8 mouse cellular contexts compared by ENCODE assay signal in the genomic region with DNA sequence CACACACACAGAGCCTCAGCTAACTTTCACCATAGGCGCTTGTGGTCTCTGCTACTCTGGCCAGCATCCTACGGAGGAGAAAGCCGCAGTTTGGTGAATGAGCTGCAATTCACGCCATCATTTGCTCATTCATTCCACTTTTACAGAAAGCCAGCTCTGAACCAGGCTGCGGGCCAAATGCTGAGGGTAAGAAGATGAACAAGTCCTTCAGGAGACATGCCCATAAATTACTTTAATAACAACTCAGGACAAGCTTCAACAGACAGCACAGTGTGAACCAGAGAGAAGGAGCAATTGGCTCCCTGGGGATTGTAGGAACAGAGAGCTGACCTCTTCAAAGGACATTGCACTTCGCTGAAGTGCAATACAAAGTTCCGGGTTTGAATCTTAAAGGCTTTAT. TPM values are rescaled to one million over a fixed set of nuclear protein-coding genes. Genes with fewer than 3 reads are reported as not detected.
DNase-seq lines count a peak whose midpoint lies in the region; ATAC-seq lines count a peak whose summit lies in the region.

No protein-coding gene starts in this region.

- H3K27me3 ChIP-seq in hindbrain, embryonic 14.5 days (ENCODE audit: control insufficient read depth, insufficient read depth, low read length): peaks cover 25% of the 10 kb centered on the region
- peaks cover 16% of the 10 kb centered on the region for H3K27me3 ChIP-seq in hindbrain, embryonic 11.5 days (ENCODE audit: control insufficient read depth, insufficient read depth, low read length)

- H3K4me1 ChIP-seq in hindbrain, embryonic 14.5 days (replicated peaks; ENCODE audit: control insufficient read depth, insufficient read depth, low read length): peaks cover 10% of the 10 kb centered on the region
- no peaks in the 10 kb centered on the region for H3K4me1 ChIP-seq in hindbrain, embryonic 11.5 days (replicated peaks; ENCODE audit: control insufficient read depth, insufficient read depth, low read length)

- DNase-seq in cerebellum, adult 9-10 months: peak; percentile 52
- DNase-seq in cerebellum, adult 8-10 months: no peak
- no peak for DNase-seq in hindbrain, embryonic 14.5 days (ENCODE audit: low spot score)
- DNase-seq in hindbrain, embryonic 11.5 days (ENCODE audit: low spot score): no peak
- DNase-seq in adrenal gland, adult 8-10 months: peak; percentile 54
- DNase-seq in liver: peak; percentile 27
- DNase-seq in thymus, adult 18-20 months: no peak

- WGBS in hindbrain, embryonic 14.5 days: 60% methylated on average over 7 of the region's 7 CpGs
- WGBS in hindbrain, embryonic 11.5 days: 64% methylated on average over 7 of the region's 7 CpGs

- ATAC-seq in hindbrain, embryonic 14.5 days (ENCODE audit: low FRiP score): no peak
- ATAC-seq in hindbrain, embryonic 11.5 days (ENCODE audit: low FRiP score): no peak
- no peak for ATAC-seq in erythroid progenitor cell, adult 5-6 weeks (replicated peaks; ENCODE audit: low FRiP score, poor library complexity, severe bottlenecking)

- no peak overlapping the region for H3K27ac ChIP-seq in hindbrain, embryonic 14.5 days
- no peak overlapping the region for H3K27ac ChIP-seq in hindbrain, embryonic 11.5 days (ENCODE audit: low read depth, low read length)

- H3K4me3 ChIP-seq in hindbrain, embryonic 14.5 days (replicated peaks; ENCODE audit: low read length): no peak overlapping the region
- no peak overlapping the region for H3K4me3 ChIP-seq in hindbrain, embryonic 11.5 days (ENCODE audit: low read depth, low read length)

- peak overlapping the region; percentile 99; the same call in 1 of the 2 replicates for H3K4me2 ChIP-seq in hindbrain, embryonic 14.5 days (replicated peaks)
- H3K4me2 ChIP-seq in hindbrain, embryonic 11.5 days (replicated peaks; ENCODE audit: low read depth, low read length): no peak overlapping the region

- H3K9me3 ChIP-seq in hindbrain, embryonic 14.5 days (ENCODE audit: control insufficient read depth, low read length): no peaks in the 10 kb centered on the region
- H3K9me3 ChIP-seq in hindbrain, embryonic 11.5 days (ENCODE audit: control insufficient read depth, low read length): no peaks in the 10 kb centered on the region

- H3K36me3 ChIP-seq in hindbrain, embryonic 14.5 days (replicated peaks; ENCODE audit: control insufficient read depth, insufficient read depth): no peaks in the 10 kb centered on the region
- no peaks in the 10 kb centered on the region for H3K36me3 ChIP-seq in hindbrain, embryonic 11.5 days (ENCODE audit: control insufficient read depth, insufficient read depth, low read length)

- no peak overlapping the region for H3K9ac ChIP-seq in hindbrain, embryonic 14.5 days
- H3K9ac ChIP-seq in hindbrain, embryonic 11.5 days (ENCODE audit: low read depth, low read length): no peak overlapping the region

RNA-seq across cellular contexts. Expression of a gene that starts 0.6 kb away (rescaled TPM):
- 0.72 and 1.9 TPM in 2 replicates for polyA plus RNA-seq in hindbrain, embryonic 14.5 days (2014; fragmentation: Nextera tagmentation; extraction: Ambion mirVana)
- 6.9 and 7.8 TPM in 2 replicates for polyA plus RNA-seq in hindbrain, embryonic 11.5 days (2014; fragmentation: Nextera tagmentation; extraction: Ambion mirVana)
- 10 to 100 TPM in 2 of 4 experiments, 1 to 10 TPM in 2; 9.6 to 19.4 (median 12.6) TPM for total RNA-seq in adrenal gland, adult 8-10 months (2022)
- 10.9 and 13.3 TPM in 2 replicates for total RNA-seq in erythroid progenitor cell, adult 5-6 weeks (2015; ENCODE audit: low replicate concordance)
- 5.6 TPM in 2 replicates for total RNA-seq in erythroid progenitor cell, adult 5-6 weeks (2017; ENCODE audit: low replicate concordance)

Comparison
In these comparisons a context has a peak if more than half of its experiments do, and no peak if none do; other contexts are left out.
1. DNase-seq: peak in cerebellum, adult 9-10 months (single experiment), adrenal gland, adult 8-10 months (single experiment) and liver (single experiment); none in cerebellum, adult 8-10 months (single experiment), hindbrain, embryonic 14.5 days (single experiment), hindbrain, embryonic 11.5 days (single experiment) and thymus, adult 18-20 months (0 of 2).